Mouse (Mus musculus) midbrain, embryonic 14.5 days (tissue): Measurements from ENCODE around the gene Ptprm. TPM values are rescaled to one million over a fixed set of nuclear protein-coding genes. Genes with fewer than 3 reads are reported as not detected.

Source experiments
- ATAC-seq: fragments of 200-750 bp; cut with Nextera tagmentation; 2 replicates; pipeline ENCODE4 v1.8.0; 2017; ENCODE audit warnings: moderate number of reproducible peaks, moderate library complexity; ENCODE audit not compliant: low FRiP score, low TSS enrichment
- DNase-seq: peaks from one replicate; pipeline ENCODE4 v3.0.0-alpha.2; 2015
- H3K27ac ChIP-seq: fragments of 300-500 bp; sonication (generic); replicated peaks from 2 replicates; pipeline ENCODE4 v1.5.1; 2014; ENCODE audit warnings: mild to moderate bottlenecking, low read depth, low read length, moderate library complexity
- H3K27me3 ChIP-seq: fragments of 300-500 bp; sonication (generic); 2 replicates; pipeline ENCODE4 v1.6.1; 2014; ENCODE audit warnings: low read length, control low read depth, mixed read lengths; ENCODE audit not compliant: control insufficient read depth, insufficient read depth
- H3K36me3 ChIP-seq: fragments of 300-500 bp; sonication (generic); 2 replicates; pipeline ENCODE4 v1.6.1; 2014; ENCODE audit warnings: low read length, control low read depth; ENCODE audit not compliant: control insufficient read depth, insufficient read depth
- H3K4me1 ChIP-seq: fragments of 300-500 bp; sonication (generic); 2 replicates; pipeline ENCODE4 v1.6.1; 2014; ENCODE audit warnings: mild to moderate bottlenecking, antibody characterized with exemption, low read length, control low read depth; ENCODE audit not compliant: control insufficient read depth, insufficient read depth
- H3K4me2 ChIP-seq: fragments of 300-500 bp; sonication (generic); 2 replicates; pipeline ENCODE4 v1.6.1; 2014; ENCODE audit warnings: mild to moderate bottlenecking, low read length, moderate library complexity
- H3K4me3 ChIP-seq: fragments of 300-500 bp; sonication (generic); replicated peaks from 2 replicates; pipeline ENCODE4 v1.5.1; 2014; ENCODE audit warnings: low read depth, low read length
- H3K9ac ChIP-seq: fragments of 300-500 bp; sonication (generic); replicated peaks from 2 replicates; pipeline ENCODE4 v1.6.1; 2014; ENCODE audit warnings: mild to moderate bottlenecking, low read length, moderate library complexity
- H3K9me3 ChIP-seq: fragments of 300-500 bp; sonication (generic); 2 replicates; pipeline ENCODE4 v1.6.1; 2016; ENCODE audit warnings: low read length, control low read depth, mixed read lengths; ENCODE audit not compliant: control insufficient read depth
- WGBS: fragments of 180-500 bp; shearing (Covaris S2); extraction: QIAGEN DNeasy Blood & Tissue Kit; methylation state at CpG from one replicate; pipeline ENCODE4 v1.1.7; 2014; 5-methylcytosine and 5-hydroxymethylcytosine counted together
- polyA plus RNA-seq: library from polyadenylated mRNA; unstranded; fragments of >200 nt; fragmentation: Nextera tagmentation; extraction: Ambion mirVana; gene quantifications from 2 replicates; pipeline ENCODE4 v1.2.1, GENCODE M21; 2014

Ptprm gene
- polyA plus RNA-seq, 1 experiment from 2014 or later, result 22.8 TPM

GRCm38 (mm10) chr17:67264716-67265115 lies 89.5 kb downstream of the Ptprm start:
- H3K27me3 ChIP-seq, result no peaks in the 10 kb centered on the region
- no peak for ATAC-seq
- 94% methylated on average over 6 of the region's 6 CpGs for WGBS
- H3K36me3 ChIP-seq, result no peaks in the 10 kb centered on the region
- H3K4me3 ChIP-seq, result no peak overlapping the region
- DNase-seq, result no peak
- no peak overlapping the region for H3K27ac ChIP-seq
- H3K4me2 ChIP-seq, result no peak overlapping the region
- H3K9me3 ChIP-seq, result no peaks in the 10 kb centered on the region
- no peak overlapping the region for H3K9ac ChIP-seq
- no peaks in the 10 kb centered on the region for H3K4me1 ChIP-seq

DNA sequence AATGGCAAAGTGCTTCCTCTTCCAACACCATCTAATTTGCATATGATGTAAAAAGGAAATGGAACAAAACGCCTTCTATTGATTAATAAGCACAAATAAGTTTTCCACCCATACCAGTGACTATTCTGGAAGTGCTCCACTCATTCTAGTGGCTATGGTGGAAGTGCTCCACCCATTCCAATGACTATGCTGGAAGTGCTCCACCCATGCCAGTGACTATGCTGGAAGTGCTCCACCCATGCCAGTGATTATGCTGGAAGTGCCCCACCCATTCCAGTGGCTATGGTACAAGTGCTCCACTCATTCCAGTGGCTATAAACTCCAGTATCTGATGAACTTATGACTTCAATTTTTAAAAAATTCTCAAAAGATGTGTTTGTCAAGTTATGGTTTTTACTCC lies 91.2 kb downstream of the Ptprm start:
- H3K36me3 ChIP-seq, result no peaks in the 10 kb centered on the region
- H3K4me1 ChIP-seq, result no peaks in the 10 kb centered on the region
- no peaks in the 10 kb centered on the region for H3K9me3 ChIP-seq
- H3K4me2 ChIP-seq, result no peak overlapping the region
- no peak overlapping the region for H3K27ac ChIP-seq
- 83% methylated on average over 1 of the region's 1 CpGs for WGBS
- no peak overlapping the region for H3K9ac ChIP-seq
- H3K27me3 ChIP-seq, result no peaks in the 10 kb centered on the region
- no peak for ATAC-seq
- no peak for DNase-seq
- no peak overlapping the region for H3K4me3 ChIP-seq

- no peak overlapping the region for H3K27ac ChIP-seq
- DNase-seq (no peak), ATAC-seq (no peak)
- H3K9ac ChIP-seq, result no peak overlapping the region
- no peaks in the 10 kb centered on the region for H3K4me1 ChIP-seq
- H3K4me2 ChIP-seq, result no peak overlapping the region
- H3K27me3 ChIP-seq, result no peaks in the 10 kb centered on the region
- H3K36me3 ChIP-seq, result no peaks in the 10 kb centered on the region
- H3K9me3 ChIP-seq, result no peaks in the 10 kb centered on the region
- no peak overlapping the region for H3K4me3 ChIP-seq
- WGBS, result 91% methylated on average over 4 of the region's 4 CpGs
These were observed 94.2 kb downstream of the Ptprm start for GRCm38 (mm10) chr17:67260016-67260415.

DNA sequence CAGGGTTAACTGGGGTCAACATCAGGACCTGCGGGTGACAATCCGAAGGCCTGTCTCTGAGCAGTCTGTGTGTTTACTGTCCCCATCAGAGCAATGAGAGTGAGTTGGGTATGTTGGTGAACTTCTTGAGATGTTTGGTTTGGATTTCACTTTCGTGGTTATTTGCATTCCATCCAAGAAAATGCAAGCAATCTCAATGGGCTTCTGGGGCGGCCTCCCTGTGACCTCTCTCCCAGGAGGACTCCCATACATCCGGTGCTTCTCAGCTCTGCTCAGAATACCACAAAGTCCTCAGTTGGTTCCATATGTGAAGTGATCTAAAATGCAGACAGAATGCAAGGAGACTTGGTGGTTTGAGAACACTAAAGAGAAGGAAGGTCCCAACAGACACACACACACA lies 96.5 kb downstream of the Ptprm start:
- no peak overlapping the region for H3K27ac ChIP-seq
- H3K4me2 ChIP-seq, result no peak overlapping the region
- no peak for DNase-seq
- no peaks in the 10 kb centered on the region for H3K9me3 ChIP-seq
- WGBS, result 89% methylated on average over 5 of the region's 5 CpGs
- H3K9ac ChIP-seq, result no peak overlapping the region
- no peak overlapping the region for H3K4me3 ChIP-seq
- H3K27me3 ChIP-seq, result no peaks in the 10 kb centered on the region
- no peak for ATAC-seq
- no peaks in the 10 kb centered on the region for H3K36me3 ChIP-seq
- no peaks in the 10 kb centered on the region for H3K4me1 ChIP-seq

DNA sequence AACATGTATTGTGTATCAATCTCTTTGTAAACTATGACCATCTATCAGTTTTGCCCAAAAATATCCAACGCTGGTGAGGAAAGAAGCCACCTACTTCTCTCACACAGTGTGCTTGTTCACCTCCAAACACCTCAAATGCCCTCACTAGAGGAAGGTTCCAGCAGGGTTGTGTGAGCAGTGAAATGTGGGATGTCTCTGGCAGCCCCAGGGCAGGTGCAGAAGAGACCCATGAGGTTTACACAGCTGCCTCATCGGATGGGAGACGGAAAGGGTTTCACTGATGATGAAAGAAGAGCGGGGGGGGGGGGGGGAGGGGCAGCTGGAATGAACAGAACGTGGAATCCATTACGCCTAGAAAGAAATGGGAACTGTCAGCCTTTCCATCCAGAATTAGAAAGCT lies 98.1 kb downstream of the Ptprm start:
- H3K4me3 ChIP-seq, result no peak overlapping the region
- 81% methylated on average over 6 of the region's 6 CpGs for WGBS
- no peak for DNase-seq

GRCm38 (mm10) chr17:67253445-67253844 lies 100.8 kb downstream of the Ptprm start:
- Histone ChIP-seq H3K27ac (no peak overlapping the region), H3K9me3 (no peaks in the 10 kb centered on the region), H3K9ac (no peak overlapping the region), H3K36me3 (no peaks in the 10 kb centered on the region), H3K4me1 (no peaks in the 10 kb centered on the region), H3K27me3 (no peaks in the 10 kb centered on the region), H3K4me2 (no peak overlapping the region), H3K4me3 (no peak overlapping the region)
- WGBS, result 80% methylated on average over 4 of the region's 4 CpGs
- no peak for DNase-seq
- ATAC-seq, result no peak

More for the DNA sequence above, 98.1 kb downstream of the Ptprm start:
- no peak overlapping the region for H3K27ac ChIP-seq
- no peak overlapping the region for H3K9ac ChIP-seq
- H3K4me2 ChIP-seq, result no peak overlapping the region
- H3K36me3 ChIP-seq, result no peaks in the 10 kb centered on the region
- no peaks in the 10 kb centered on the region for H3K4me1 ChIP-seq
- no peak for ATAC-seq
- no peaks in the 10 kb centered on the region for H3K9me3 ChIP-seq
- H3K27me3 ChIP-seq, result no peaks in the 10 kb centered on the region

GRCm38 (mm10) chr17:67252992-67253391 lies 101.3 kb downstream of the Ptprm start:
- whole genome bisulfite sequencing, result 68% methylated on average over 6 of the region's 6 CpGs
- no peak overlapping the region for H3K4me2 ChIP-seq
- ATAC-seq, result no peak
- no peaks in the 10 kb centered on the region for H3K36me3 ChIP-seq
- no peaks in the 10 kb centered on the region for H3K9me3 ChIP-seq
- H3K27me3 ChIP-seq, result no peaks in the 10 kb centered on the region
- no peak overlapping the region for H3K27ac ChIP-seq
- no peak overlapping the region for H3K9ac ChIP-seq
- no peak overlapping the region for H3K4me3 ChIP-seq
- DNase-seq, result no peak
- H3K4me1 ChIP-seq, result 0 out of 2 replicates have a peak, but pooled peaks cover 1% of the 10 kb centered on the region

DNA sequence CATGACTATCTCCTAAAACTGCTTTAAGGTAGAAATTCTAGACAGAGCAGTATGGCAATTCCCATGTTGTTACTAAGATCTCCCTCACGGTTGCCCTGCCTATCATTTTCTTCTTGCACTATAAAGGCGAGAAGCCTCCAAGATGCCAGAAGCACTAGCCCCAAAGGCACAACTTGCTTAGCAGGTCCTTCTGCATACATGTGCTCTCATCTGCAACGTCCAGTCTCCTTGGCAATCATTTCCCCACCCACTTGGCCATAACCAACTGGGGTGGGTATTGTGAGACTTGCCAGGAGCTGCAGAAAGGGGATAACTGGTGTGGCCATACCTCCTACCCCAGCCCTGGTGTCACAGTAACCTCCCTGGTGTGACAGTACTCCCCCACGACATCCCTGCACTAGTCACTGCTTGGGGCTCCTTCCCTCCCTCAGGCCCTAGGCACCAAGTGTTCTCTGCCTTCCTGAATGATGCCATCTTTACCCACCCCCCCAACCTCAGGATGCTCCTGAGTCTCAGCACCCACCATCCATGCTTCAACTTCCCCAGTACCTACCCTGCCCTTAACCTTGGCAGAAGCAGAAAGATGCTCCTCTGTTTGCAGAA lies 108.9 kb downstream of the Ptprm start:
- 71% methylated on average over 4 of the region's 4 CpGs for WGBS
- DNase-seq, result no peak

GRCm38 (mm10) chr17:67242774-67243495 lies 111.3 kb downstream of the Ptprm start:
- 46% methylated on average over 12 of the region's 12 CpGs for whole genome bisulfite sequencing
- 0 out of 2 replicates have a peak overlapping the region, but pooled peaks have one; percentile 14 for H3K27ac ChIP-seq
- H3K4me2 ChIP-seq, result no peak overlapping the region
- H3K36me3 ChIP-seq, result no peaks in the 10 kb centered on the region
- peaks cover 14% of the 10 kb centered on the region; the same call in 1 of the 2 replicates for H3K4me1 ChIP-seq
- H3K4me3 ChIP-seq, result no peak overlapping the region
- no peaks in the 10 kb centered on the region for H3K27me3 ChIP-seq
- H3K9me3 ChIP-seq, result no peaks in the 10 kb centered on the region
- H3K9ac ChIP-seq, result no peak overlapping the region
- DNase-seq (peak; percentile 37), ATAC-seq (no peak)

More for the DNA sequence above, 108.9 kb downstream of the Ptprm start:
- Histone ChIP-seq H3K27me3 (no peaks in the 10 kb centered on the region), H3K9me3 (no peaks in the 10 kb centered on the region), H3K9ac (no peak overlapping the region), H3K36me3 (no peaks in the 10 kb centered on the region), H3K4me2 (no peak overlapping the region), H3K27ac (no peak overlapping the region), H3K4me1 (peaks cover 16% of the 10 kb centered on the region; the same call in 1 of the 2 replicates), H3K4me3 (no peak overlapping the region)
- ATAC-seq, result no peak
